Mouse (Mus musculus) lung, postnatal 0 days (tissue): ENCODE data around the gene Traf4. TPM values are rescaled to one million over a fixed set of nuclear protein-coding genes. Genes with fewer than 3 reads are reported as not detected.
A peak's percentile ranks its signal among the peaks of the same experiment; 100 is the strongest.
"Not testable (repeated sequence)": the region's sequence is repeated elsewhere in the genome, so short reads cannot be mapped to it uniquely, and the experiment has no call there.

Source experiments
- ATAC-seq: fragments of 200-750 bp; cut with Nextera tagmentation; 2 replicates; pipeline ENCODE4 v1.8.0; 2017; ENCODE audit warnings: moderate library complexity
- DNase-seq: peaks from one replicate; pipeline ENCODE4 v3.0.0-alpha.2; 2016; ENCODE audit warnings: low spot score
- H3K27ac ChIP-seq: fragments of 300-500 bp; sonication (generic); 2 replicates; pipeline ENCODE4 v1.5.1; 2014; ENCODE audit warnings: antibody characterized with exemption, mild to moderate bottlenecking, low read length, mixed read lengths
- H3K27me3 ChIP-seq: fragments of 300-500 bp; sonication (generic); replicated peaks from 2 replicates; pipeline ENCODE4 v1.6.1; 2014; ENCODE audit warnings: low read length, mixed read lengths; ENCODE audit not compliant: insufficient read depth
- H3K36me3 ChIP-seq: fragments of 300-500 bp; sonication (generic); 2 replicates; pipeline ENCODE4 v1.6.1; 2014; ENCODE audit warnings: low read length, mixed read lengths; ENCODE audit not compliant: insufficient read depth
- H3K4me1 ChIP-seq: fragments of 300-500 bp; sonication (generic); 2 replicates; pipeline ENCODE4 v1.6.1; 2014; ENCODE audit warnings: antibody characterized with exemption, low read depth, low read length, mixed read lengths; ENCODE audit not compliant: insufficient read depth
- H3K4me2 ChIP-seq: fragments of 300-500 bp; sonication (generic); replicated peaks from 2 replicates; pipeline ENCODE4 v1.6.1; 2014; ENCODE audit warnings: low read depth, mild to moderate bottlenecking, low read length, moderate library complexity, mixed read lengths
- H3K4me3 ChIP-seq: fragments of 300-500 bp; sonication (generic); 2 replicates; pipeline ENCODE4 v1.5.1; 2014; ENCODE audit warnings: low read depth, low read length
- H3K9ac ChIP-seq: fragments of 300-500 bp; sonication (generic); replicated peaks from 2 replicates; pipeline ENCODE4 v1.6.1; 2014; ENCODE audit warnings: low read depth, mild to moderate bottlenecking
- H3K9me3 ChIP-seq: fragments of 300-500 bp; sonication (generic); 2 replicates; pipeline ENCODE4 v1.6.1; 2016; ENCODE audit warnings: low read length, mixed read lengths
- CTCF ChIP-seq: IDR thresholded peaks from 2 replicates; pipeline ENCODE4 v1.5.1; 2016; ENCODE audit warnings: antibody characterized with exemption, mild to moderate bottlenecking
- EP300 ChIP-seq: IDR thresholded peaks from 2 replicates; pipeline ENCODE4 v1.6.1; 2016; ENCODE audit warnings: antibody characterized with exemption, mild to moderate bottlenecking, control low read depth
- WGBS: fragments of 180-500 bp; shearing (Covaris S2); extraction: QIAGEN DNeasy Blood & Tissue Kit; methylation state at CpG from one replicate; pipeline ENCODE4 v1.1.7; 2014; 5-methylcytosine and 5-hydroxymethylcytosine counted together
- polyA plus RNA-seq: library from polyadenylated mRNA; unstranded; fragments of >200 nt; fragmentation: Nextera tagmentation; extraction: Ambion mirVana; gene quantifications from 2 replicates; pipeline ENCODE4 v1.2.1, GENCODE M21; 2015

The Traf4 gene
- polyA plus RNA-seq, 1 experiment from 2014 or later, result 33.0 TPM

DNA sequence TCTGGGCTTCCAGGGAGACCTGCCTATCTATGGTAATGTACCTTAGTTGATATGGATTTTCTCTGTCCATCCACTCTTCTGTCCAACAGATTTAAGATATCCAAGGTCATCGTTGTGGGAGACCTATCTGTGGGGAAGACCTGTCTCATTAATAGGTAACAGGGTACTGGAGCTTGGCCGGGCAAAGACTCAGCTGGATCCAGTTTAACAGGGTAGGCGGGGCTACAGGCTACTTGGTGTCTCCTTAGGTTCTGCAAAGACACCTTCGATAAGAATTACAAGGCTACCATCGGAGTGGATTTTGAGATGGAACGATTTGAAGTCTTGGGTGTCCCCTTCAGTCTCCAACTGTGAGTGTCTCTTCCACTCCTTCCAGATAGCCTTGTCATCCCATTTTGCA is 24.7 kb upstream of the Traf4 start:
- Histone ChIP-seq H3K4me1 (peaks cover 9% of the 10 kb centered on the region; the same call in 1 of the 2 replicates), H3K9ac (no peak overlapping the region), H3K4me2 (peak overlapping the region; percentile 87), H3K36me3 (no peaks in the 10 kb centered on the region), H3K4me3 (no peak overlapping the region), H3K27me3 (no peaks in the 10 kb centered on the region), H3K27ac (no peak overlapping the region), H3K9me3 (no peaks in the 10 kb centered on the region)
- TF ChIP-seq EP300 (no peak), CTCF (no peak)
- DNase-seq (no peak), ATAC-seq (no peak)
- 39% methylated on average over 6 of the region's 6 CpGs for WGBS

DNA sequence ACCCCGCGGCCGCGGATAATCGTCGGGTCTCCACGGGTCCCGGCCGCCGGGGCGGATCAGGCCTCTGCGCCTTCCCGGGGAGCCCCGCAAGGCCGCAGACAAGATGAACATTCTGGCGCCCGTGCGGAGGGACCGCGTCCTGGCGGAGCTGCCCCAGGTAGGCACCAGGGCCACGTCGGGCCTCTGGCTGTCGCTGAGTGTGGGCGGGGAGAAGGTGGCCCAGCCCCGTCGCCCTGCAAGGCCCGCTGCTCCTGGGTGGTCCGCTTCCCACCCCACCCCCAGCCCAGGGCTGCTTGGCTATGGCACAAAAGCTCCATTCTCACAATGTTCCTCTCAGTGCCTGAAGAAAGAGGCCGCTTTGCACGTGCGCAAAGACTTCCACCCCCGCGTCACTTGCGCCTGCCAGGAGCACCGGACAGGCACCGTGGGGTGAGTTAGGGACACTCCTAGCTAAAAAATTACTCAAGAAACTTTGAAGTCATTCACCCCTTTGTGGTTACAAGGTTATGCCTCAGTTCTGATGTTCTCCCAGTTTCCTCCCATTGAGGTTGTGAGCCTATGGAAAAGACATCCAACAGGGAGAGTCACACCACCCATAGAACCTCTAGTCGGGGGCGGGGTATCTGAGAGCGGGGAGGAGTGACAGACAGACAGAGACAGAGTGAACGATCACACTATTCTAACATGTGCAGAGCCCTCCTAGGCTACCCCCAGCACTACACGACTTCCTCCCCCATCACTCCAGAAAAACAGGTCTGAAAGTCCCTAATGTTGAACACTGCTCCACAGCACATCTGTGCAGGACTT is 24.0 kb upstream of the Traf4 start:
- peak; percentile 76 for ATAC-seq
- TF ChIP-seq EP300 (no peak), CTCF (no peak)

GRCm38 (mm10) chr11:78188331-78189233 is 23.2 kb upstream of the Traf4 start, which contains the start of gene Rab34:
TSS of gene Rab34 (plus strand) at chr11:78188430.
- Histone ChIP-seq H3K4me1 (peaks cover 9% of the 10 kb centered on the region; the same call in 1 of the 2 replicates), H3K27me3 (no peaks in the 10 kb centered on the region), H3K4me2 (peak within 1 kb of the TSS; percentile 87), H3K27ac (peak within 1 kb of the TSS; percentile 95), H3K36me3 (no peaks in the 10 kb centered on the region), H3K4me3 (peak within 1 kb of the TSS; percentile 71), H3K9me3 (no peaks in the 10 kb centered on the region), H3K9ac (peak within 1 kb of the TSS; percentile 77)
- ATAC-seq (peak; percentile 83), DNase-seq (peak; percentile 93)
- no peak for TF ChIP-seq CTCF
- no peak for TF ChIP-seq EP300
- WGBS, result under 1% methylated on average over 47 of the region's 80 CpGs

More for the DNA sequence above, 24.0 kb upstream of the Traf4 start:
- Histone ChIP-seq H3K4me3 (peak overlapping the region; percentile 71), H3K9ac (peak overlapping the region; percentile 77), H3K36me3 (no peaks in the 10 kb centered on the region), H3K4me2 (peak overlapping the region; percentile 87), H3K27me3 (no peaks in the 10 kb centered on the region), H3K27ac (peak overlapping the region; percentile 95), H3K4me1 (peaks cover 9% of the 10 kb centered on the region; the same call in 1 of the 2 replicates), H3K9me3 (no peaks in the 10 kb centered on the region)
- WGBS, result 1% methylated on average over 31 of the region's 42 CpGs
- peak; percentile 87 for DNase-seq

GRCm38 (mm10) chr11:78184702-78185101 is 19.3 kb upstream of the Traf4 start:
- H3K36me3 ChIP-seq, result peaks cover 11% of the 10 kb centered on the region; the same call in 1 of the 2 replicates
- not testable (repeated sequence) for H3K4me1 ChIP-seq, ATAC-seq, H3K27ac ChIP-seq, H3K9ac ChIP-seq, H3K27me3 ChIP-seq, DNase-seq, H3K9me3 ChIP-seq, H3K4me3 ChIP-seq, H3K4me2 ChIP-seq
- 93% methylated on average over 6 of the region's 6 CpGs for WGBS

- ATAC-seq, result no peak
- Histone ChIP-seq H3K9ac (no peak overlapping the region), H3K4me1 (peaks cover 11% of the 10 kb centered on the region; the same call in 1 of the 2 replicates)
Observed at GRCm38 (mm10) chr11:78183884-78184514, 18.6 kb upstream of the Traf4 start.

More at GRCm38 (mm10) chr11:78183884-78184514, 18.6 kb upstream of the Traf4 start:
- Histone ChIP-seq H3K36me3 (peaks cover 11% of the 10 kb centered on the region; the same call in 1 of the 2 replicates), H3K9me3 (no peaks in the 10 kb centered on the region), H3K27ac (no peak overlapping the region), H3K4me3 (peak overlapping the region; percentile 72; the same call in 1 of the 2 replicates), H3K4me2 (peak overlapping the region; percentile 67; the same call in 1 of the 2 replicates), H3K27me3 (no peaks in the 10 kb centered on the region)
- no peak for TF ChIP-seq CTCF
- no peak for TF ChIP-seq EP300
- DNase-seq, result no peak
- WGBS, result 39% methylated on average over 10 of the region's 10 CpGs
